Mouse (Mus musculus) limb, embryonic 14.5 days (tissue): ENCODE measurements around the gene Ankrd65. TPM values are rescaled to one million over a fixed set of nuclear protein-coding genes. Genes with fewer than 3 reads are reported as not detected.
A peak's percentile ranks its signal among the peaks of the same experiment; 100 is the strongest.

Experiments
- ATAC-seq: fragments of 200-750 bp; cut with Nextera tagmentation; 2 replicates; pipeline ENCODE4 v1.8.0; 2017; ENCODE audit warnings: low read depth, moderate number of reproducible peaks, moderate TSS enrichment; ENCODE audit not compliant: low FRiP score
- DNase-seq: peaks from one replicate; pipeline ENCODE4 v3.0.0-alpha.2; 2015; ENCODE audit warnings: low spot score
- H3K27ac ChIP-seq: fragments of 300-500 bp; sonication (generic); replicated peaks from 2 replicates; pipeline ENCODE4 v1.5.1; 2014; ENCODE audit warnings: low read depth, mild to moderate bottlenecking, low read length, moderate library complexity, mixed read lengths
- H3K27me3 ChIP-seq: fragments of 300-500 bp; sonication (generic); 2 replicates; pipeline ENCODE4 v1.6.1; 2014; ENCODE audit warnings: low read length, mixed read lengths; ENCODE audit not compliant: control insufficient read depth, insufficient read depth
- H3K36me3 ChIP-seq: fragments of 300-500 bp; sonication (generic); 2 replicates; pipeline ENCODE4 v1.6.1; 2014; ENCODE audit warnings: mild to moderate bottlenecking, low read length, moderate library complexity, mixed read lengths; ENCODE audit not compliant: control insufficient read depth, insufficient read depth
- H3K4me1 ChIP-seq: fragments of 300-500 bp; sonication (generic); 2 replicates; pipeline ENCODE4 v1.6.1; 2014; ENCODE audit warnings: antibody characterized with exemption, low read length, mixed read lengths; ENCODE audit not compliant: control insufficient read depth, insufficient read depth
- H3K4me2 ChIP-seq: fragments of 300-500 bp; sonication (generic); replicated peaks from 2 replicates; pipeline ENCODE4 v1.6.1; 2014; ENCODE audit warnings: low read depth, mild to moderate bottlenecking, low read length, moderate library complexity; ENCODE audit not compliant: severe bottlenecking
- H3K4me3 ChIP-seq: fragments of 300-500 bp; sonication (generic); replicated peaks from 2 replicates; pipeline ENCODE4 v1.5.1; 2014; ENCODE audit warnings: low read length
- H3K9ac ChIP-seq: fragments of 300-500 bp; sonication (generic); 2 replicates; pipeline ENCODE4 v1.6.1; 2014; ENCODE audit warnings: mild to moderate bottlenecking, low read depth, low read length, moderate library complexity; ENCODE audit not compliant: severe bottlenecking
- H3K9me3 ChIP-seq: fragments of 300-500 bp; sonication (generic); 2 replicates; pipeline ENCODE4 v1.6.1; 2016; ENCODE audit warnings: low read length; ENCODE audit not compliant: control insufficient read depth
- POLR2A ChIP-seq: fragments of 200-500 bp; IDR thresholded peaks from 2 replicates; pipeline ENCODE4 v1.8.0; 2012; ENCODE audit warnings: inconsistent platforms, mild to moderate bottlenecking, moderate library complexity, borderline replicate concordance; ENCODE audit not compliant: insufficient read depth, insufficient read length; ENCODE audit errors: extremely low read depth
- WGBS: fragments of 180-500 bp; shearing (Covaris S2); extraction: QIAGEN DNeasy Blood & Tissue Kit; methylation state at CpG from one replicate; pipeline ENCODE4 v1.1.7; 2014; 5-methylcytosine and 5-hydroxymethylcytosine counted together
- polyA plus RNA-seq, 2 experiments: library from polyadenylated mRNA; depleted of rRNA in 1 of 2; stranded (reverse) in 1 of 2; unstranded in 1 of 2; fragments of >200 nt; fragmentation: Nextera tagmentation in 1 of 2; extraction: Ambion mirVana in 1 of 2; gene quantifications; 2 replicates each; pipeline versions ENCODE4 v1.2.1 to v1.2.3; 2012 to 2014

Gene Ankrd65
- polyA plus RNA-seq, 2 experiments, result not detected

GRCm38 (mm10) chr4:155771706-155772105 is 18.5 kb upstream of the Ankrd65 start:
- DNase-seq (no peak), ATAC-seq (no peak)
- no peak for TF ChIP-seq POLR2A
- H3K4me2 ChIP-seq, result no peak overlapping the region
- peaks cover 16% of the 10 kb centered on the region for H3K4me1 ChIP-seq
- H3K9me3 ChIP-seq, result no peaks in the 10 kb centered on the region
- H3K9ac ChIP-seq, result no peak overlapping the region
- H3K36me3 ChIP-seq, result no peaks in the 10 kb centered on the region
- no peak overlapping the region for H3K27ac ChIP-seq
- WGBS, result 93% methylated on average over 2 of the region's 2 CpGs
- H3K27me3 ChIP-seq, result no peaks in the 10 kb centered on the region
- no peak overlapping the region for H3K4me3 ChIP-seq

DNA sequence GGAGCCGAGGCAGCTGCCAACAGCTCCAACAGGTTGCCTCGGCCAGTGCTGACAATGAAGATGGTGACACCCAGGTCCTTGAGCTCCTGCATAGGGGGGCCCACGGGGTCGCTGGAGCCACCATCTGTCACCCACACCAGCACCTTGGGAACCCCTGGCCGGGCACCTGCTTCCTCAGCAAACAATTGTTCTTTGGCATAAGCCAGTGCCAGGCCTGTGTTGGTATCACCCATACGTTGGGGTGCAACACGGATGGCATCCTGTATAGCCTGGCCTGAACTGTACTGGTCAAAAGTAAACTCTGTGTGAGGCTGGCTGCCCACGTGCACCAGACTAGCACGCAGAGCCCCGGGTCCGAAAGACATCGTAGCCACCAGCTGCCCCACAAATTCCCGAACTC is 17.5 kb upstream of the Ankrd65 start:
- H3K4me2 ChIP-seq, result no peak overlapping the region
- no peak overlapping the region for H3K27ac ChIP-seq
- WGBS, result 89% methylated on average over 13 of the region's 13 CpGs
- no peak for ATAC-seq
- no peak for TF ChIP-seq POLR2A
- no peaks in the 10 kb centered on the region for H3K27me3 ChIP-seq
- no peak for DNase-seq
- no peak overlapping the region for H3K4me3 ChIP-seq
- H3K4me1 ChIP-seq, result peaks cover 16% of the 10 kb centered on the region
- H3K9me3 ChIP-seq, result no peaks in the 10 kb centered on the region
- no peaks in the 10 kb centered on the region for H3K36me3 ChIP-seq
- H3K9ac ChIP-seq, result no peak overlapping the region

DNA sequence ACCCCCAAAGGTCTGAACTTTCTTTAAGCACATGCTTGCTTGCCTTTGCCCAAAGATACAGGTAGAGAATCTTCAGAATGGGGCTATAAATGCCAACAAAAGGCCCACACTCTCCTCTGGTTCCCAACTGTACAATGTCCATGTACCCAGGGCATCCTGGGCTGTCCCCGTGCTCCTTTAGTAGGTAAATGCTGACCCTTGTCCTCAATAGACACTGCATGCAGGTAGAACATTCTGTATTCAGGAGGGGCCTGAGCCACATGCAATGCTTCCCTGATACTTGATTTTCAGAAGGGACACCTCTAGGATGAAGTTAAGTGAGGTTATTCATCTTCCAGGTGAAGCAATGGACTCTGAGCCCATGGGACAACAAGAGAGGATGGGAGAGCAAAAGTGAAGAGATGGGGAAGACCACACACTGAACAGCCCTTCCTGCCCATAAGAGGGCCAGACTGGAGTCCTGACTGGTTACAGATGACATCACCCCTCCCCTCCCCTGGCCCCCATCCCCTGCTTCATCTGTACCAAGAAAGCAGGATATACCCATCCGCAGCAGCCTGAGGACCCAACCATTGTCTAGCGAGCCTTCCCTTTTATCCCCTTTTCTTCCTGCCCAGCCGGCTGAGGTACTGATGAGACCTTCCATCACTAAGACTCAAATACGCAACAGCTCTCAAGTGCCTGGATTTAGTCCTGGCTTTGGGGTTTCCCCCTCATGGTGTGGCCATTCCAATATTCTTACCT is 16.7 kb upstream of the Ankrd65 start:
- TF ChIP-seq POLR2A, result no peak
- Histone ChIP-seq H3K36me3 (no peaks in the 10 kb centered on the region), H3K27me3 (no peaks in the 10 kb centered on the region), H3K4me1 (peaks cover 16% of the 10 kb centered on the region), H3K27ac (no peak overlapping the region), H3K4me3 (peak overlapping the region; percentile 43), H3K9ac (peak overlapping the region; percentile 51; the same call in 1 of the 2 replicates), H3K4me2 (peak overlapping the region; percentile 92), H3K9me3 (no peaks in the 10 kb centered on the region)
- DNase-seq (no peak), ATAC-seq (no peak)
- WGBS, result 67% methylated on average over 4 of the region's 5 CpGs

DNA sequence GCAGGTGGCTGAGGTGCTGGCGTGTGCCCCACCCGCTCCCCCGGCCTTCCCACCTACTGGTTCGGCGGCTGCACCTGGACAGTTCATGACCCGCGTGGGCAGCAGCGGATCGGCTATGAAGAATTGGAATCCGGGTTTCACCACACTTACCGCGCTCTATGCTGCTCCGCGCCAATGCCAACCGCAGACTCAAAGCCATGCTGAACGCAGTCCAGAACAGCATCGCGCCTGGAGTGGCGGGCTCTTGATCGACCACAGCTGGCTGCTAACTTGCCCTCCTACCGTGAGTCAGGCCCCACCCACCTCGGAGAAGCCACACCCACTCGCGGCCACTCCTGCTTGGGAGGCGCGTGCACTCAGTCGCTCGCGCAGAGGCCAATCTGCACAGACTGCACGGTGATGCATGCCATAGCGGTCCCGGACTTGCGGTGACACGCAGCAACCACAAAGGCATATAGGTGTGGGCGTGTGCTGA is 15.9 kb upstream of the Ankrd65 start, which contains the start of gene Vwa1:
Gene Vwa1, minus strand, starts transcription at position 419 of the 475 bp plus-strand sequence.
- WGBS, result under 1% methylated on average over 34 of the region's 35 CpGs
- peaks cover 16% of the 10 kb centered on the region for H3K4me1 ChIP-seq

GRCm38 (mm10) chr4:155774971-155775740 is 15.1 kb upstream of the Ankrd65 start:
- no peak for DNase-seq
- H3K9ac ChIP-seq, result no peak overlapping the region
- 49% methylated on average over 9 of the region's 9 CpGs for WGBS

More for the DNA sequence above, 15.9 kb upstream of the Ankrd65 start, which contains the start of gene Vwa1:
- Histone ChIP-seq H3K9ac (peak within 1 kb of the TSS; percentile 51), H3K9me3 (no peaks in the 10 kb centered on the region), H3K27me3 (no peaks in the 10 kb centered on the region), H3K27ac (peak within 1 kb of the TSS; percentile 27; the same call in 1 of the 2 replicates), H3K36me3 (no peaks in the 10 kb centered on the region), H3K4me3 (peak within 1 kb of the TSS; percentile 43), H3K4me2 (peak within 1 kb of the TSS; percentile 92)
- ATAC-seq (peak; percentile 80), DNase-seq (peak; percentile 92)
- no peak for TF ChIP-seq POLR2A

More at GRCm38 (mm10) chr4:155774971-155775740, 15.1 kb upstream of the Ankrd65 start:
- Histone ChIP-seq H3K4me3 (peak overlapping the region; percentile 43), H3K36me3 (no peaks in the 10 kb centered on the region), H3K9me3 (no peaks in the 10 kb centered on the region), H3K27ac (peak overlapping the region; percentile 48; the same call in 1 of the 2 replicates), H3K4me1 (peaks cover 12% of the 10 kb centered on the region), H3K4me2 (peak overlapping the region; percentile 92), H3K27me3 (no peaks in the 10 kb centered on the region)
- TF ChIP-seq POLR2A, result no peak
- no peak for ATAC-seq
